Mouse (Mus musculus) heart, adult 2 months (tissue): ENCODE results near the gene Nans. TPM values are rescaled to one million over a fixed set of nuclear protein-coding genes. Genes with fewer than 3 reads are reported as not detected.

Experiments used
- DNase-seq, 2 experiments: peaks; one replicate each; pipeline ENCODE4 v3.0.0; 2021
- H3K27ac ChIP-seq: fragments of 200-600 bp; 2 replicates; pipeline ENCODE4 v1.8.1; 2022
- H3K27me3 ChIP-seq: fragments of 200-500 bp; 2 replicates; pipeline ENCODE4 v1.6.1; 2012; ENCODE audit warnings: mild to moderate bottlenecking, low read length, inconsistent platforms, mixed read lengths; ENCODE audit not compliant: control insufficient read depth, insufficient read depth
- H3K36me3 ChIP-seq: fragments of 200-500 bp; 2 replicates; pipeline ENCODE4 v1.6.1; 2012; ENCODE audit warnings: low read length, inconsistent platforms; ENCODE audit not compliant: control insufficient read depth, insufficient read depth
- H3K4me1 ChIP-seq: fragments of 200-500 bp; 2 replicates; pipeline ENCODE4 v1.6.1; 2011; ENCODE audit warnings: low read length; ENCODE audit not compliant: control insufficient read depth, insufficient read depth
- H3K4me3 ChIP-seq: fragments of 200-600 bp; 2 replicates; pipeline ENCODE4 v1.8.1; 2022
- H3K79me2 ChIP-seq: fragments of 200-500 bp; replicated peaks from 2 replicates; pipeline ENCODE4 v1.6.1; 2012; ENCODE audit warnings: mild to moderate bottlenecking, inconsistent platforms, low read length, moderate library complexity, mixed read lengths; ENCODE audit not compliant: control insufficient read depth, insufficient read depth
- H3K9ac ChIP-seq: fragments of 200-500 bp; 2 replicates; pipeline ENCODE4 v1.6.1; 2012; ENCODE audit warnings: low read depth, mild to moderate bottlenecking, control low read depth, inconsistent platforms, low read length, mixed read lengths
- CTCF ChIP-seq: fragments of 200-600 bp; IDR thresholded peaks from 2 replicates; pipeline ENCODE4 v1.8.1; 2022; ENCODE audit warnings: antibody characterized with exemption, mild to moderate bottlenecking, moderate library complexity
- EP300 ChIP-seq: fragments of 200-500 bp; IDR thresholded peaks from 2 replicates; pipeline ENCODE4 v1.6.1; 2011; ENCODE audit warnings: low read depth, low read length, control low read depth; ENCODE audit not compliant: insufficient read depth
- POLR2A ChIP-seq: fragments of 200-500 bp; IDR thresholded peaks from 2 replicates; pipeline ENCODE4 v1.6.1; 2011; ENCODE audit warnings: mild to moderate bottlenecking, low read depth, low read length, control low read depth; ENCODE audit not compliant: insufficient read depth
- WGBS: fragments of 180-500 bp; shearing (Covaris S2); methylation state at CpG from one replicate; pipeline ENCODE4 v1.1.7; 2018; 5-methylcytosine and 5-hydroxymethylcytosine counted together
- intact Hi-C: fragments of 180-260 bp; cut with DNase I; formaldehyde crosslinking; loops from one replicate; pipeline ENCODE4 v1.15.1; 2025
- long read RNA-seq: library from polyadenylated mRNA; stranded (forward); transcript quantifications from one replicate; pipeline ENCODE4 v2.0.0, GENCODE M21; 2021
- polyA plus RNA-seq: library from polyadenylated mRNA; depleted of rRNA; stranded (reverse); fragments of >200 nt; gene quantifications from 2 replicates; pipeline ENCODE4 v1.2.3, GENCODE M21; 2012; rRNA removed
- total RNA-seq, 2 experiments: library from RNA; stranded (reverse); gene quantifications; 2 replicates each; pipeline ENCODE4 v1.2.3; 2021

The Nans gene
- total RNA-seq (10 to 100 TPM; 11.3 to 16.4 TPM), polyA plus RNA-seq (12.0 and 17.3 TPM in 2 replicates)
- long read RNA-seq, transcript Nans-201 (6 exons, 2,179 nt) = major isoform, 21 of 26 reads
- long read RNA-seq, partial matches to known transcripts = 2 of 26 reads
- long read RNA-seq, other reads (novel, unspliced or antisense) = 3 of 26 reads

- under 1% methylated on average over 58 of the region's 58 CpGs for WGBS
- H3K79me2 ChIP-seq = no peaks in the 10 kb centered on the region
- peak; percentile 69 for TF ChIP-seq POLR2A
- no peak for TF ChIP-seq CTCF
Measured at GRCm38 (mm10) chr4:46489028-46489925, at the start of gene Nans. TSS of gene Nans (plus strand) at chr4:46489248.

GRCm38 (mm10) chr4:46442501-46442900, 46.5 kb upstream of the Nans start:
- TF ChIP-seq POLR2A (no peak), CTCF (no peak), EP300 (no peak)
- 78% methylated on average over 4 of the region's 4 CpGs for WGBS
- H3K4me1 ChIP-seq = no peaks in the 10 kb centered on the region
- no peak for DNase-seq
- no peaks in the 10 kb centered on the region for H3K27me3 ChIP-seq
- no peak overlapping the region for H3K27ac ChIP-seq
- H3K79me2 ChIP-seq = no peaks in the 10 kb centered on the region
- H3K36me3 ChIP-seq = no peaks in the 10 kb centered on the region
- H3K9ac ChIP-seq = no peak overlapping the region
- H3K4me3 ChIP-seq = no peak overlapping the region
- intact Hi-C loops = no loop called here

More at GRCm38 (mm10) chr4:46489028-46489925, at the start of gene Nans:
- H3K27me3 ChIP-seq = no peaks in the 10 kb centered on the region
- H3K36me3 ChIP-seq = no peaks in the 10 kb centered on the region
- peak within 1 kb of the TSS; percentile 85 for H3K9ac ChIP-seq
- H3K27ac ChIP-seq = peak within 1 kb of the TSS; percentile 74
- DNase-seq = peak; percentile 95 to 97
- peaks cover 9% of the 10 kb centered on the region for H3K4me1 ChIP-seq
- intact Hi-C loops = no loop called here
- H3K4me3 ChIP-seq = peak within 1 kb of the TSS; percentile 86

- Histone ChIP-seq H3K9ac (no peak overlapping the region), H3K79me2 (no peaks in the 10 kb centered on the region), H3K27me3 (no peaks in the 10 kb centered on the region), H3K36me3 (no peaks in the 10 kb centered on the region), H3K4me3 (no peak overlapping the region), H3K4me1 (no peaks in the 10 kb centered on the region; the same call in 1 of the 2 replicates), H3K27ac (no peak overlapping the region)
- no peak for TF ChIP-seq EP300
- TF ChIP-seq POLR2A = no peak
- TF ChIP-seq CTCF = no peak
- intact Hi-C loops = no loop called here
- WGBS = 48% methylated on average over 9 of the region's 9 CpGs
- no peak for DNase-seq
Measured at GRCm38 (mm10) chr4:46445237-46445945, 43.7 kb upstream of the Nans start.

- Histone ChIP-seq H3K4me3 (no peak overlapping the region), H3K27ac (no peak overlapping the region), H3K27me3 (no peaks in the 10 kb centered on the region), H3K4me1 (no peaks in the 10 kb centered on the region; the same call in 1 of the 2 replicates), H3K9ac (no peak overlapping the region), H3K79me2 (no peaks in the 10 kb centered on the region), H3K36me3 (no peaks in the 10 kb centered on the region)
- intact Hi-C loops = no loop called here
- TF ChIP-seq POLR2A (no peak), CTCF (no peak), EP300 (no peak)
- 68% methylated on average over 1 of the region's 1 CpGs for WGBS
- DNase-seq = no peak
Measured at GRCm38 (mm10) chr4:46447461-46447860, 41.6 kb upstream of the Nans start.

GRCm38 (mm10) chr4:46448886-46449285, 40.2 kb upstream of the Nans start:
- no peak overlapping the region for H3K9ac ChIP-seq
- DNase-seq = no peak
- WGBS = 35% methylated on average over 6 of the region's 6 CpGs
- intact Hi-C loops = no loop called here
- H3K27ac ChIP-seq = no peak overlapping the region
- no peaks in the 10 kb centered on the region for H3K36me3 ChIP-seq
- H3K4me1 ChIP-seq = peaks cover 6% of the 10 kb centered on the region
- no peaks in the 10 kb centered on the region for H3K27me3 ChIP-seq
- no peak overlapping the region for H3K4me3 ChIP-seq
- TF ChIP-seq POLR2A = no peak
- TF ChIP-seq EP300 = no peak
- no peak for TF ChIP-seq CTCF
- H3K79me2 ChIP-seq = no peaks in the 10 kb centered on the region; the same call in 1 of the 2 replicates
